Mouse (Mus musculus) cerebellum, postnatal 4 days (tissue): ENCODE data around the gene Alg14.

Experiments
- DNase-seq, 2 experiments: peaks; one replicate each; pipeline ENCODE4 v3.0.0; 2022; ENCODE audit warnings: low spot score in 2 of 2, mixed read lengths in 1 of 2

Gene Alg14

GRCm38 (mm10) chr3:121403449-121403848, 111.9 kb downstream of the Alg14 start:
- DNase-seq = no peak

GRCm38 (mm10) chr3:121405101-121405500, 113.5 kb downstream of the Alg14 start:
- no peak for DNase-seq

- no peak for DNase-seq
These were observed 115.8 kb downstream of the Alg14 start for GRCm38 (mm10) chr3:121407417-121407816.

- no peak for DNase-seq
These were observed 116.8 kb downstream of the Alg14 start for GRCm38 (mm10) chr3:121408386-121408785.

GRCm38 (mm10) chr3:121411450-121411849, 119.9 kb downstream of the Alg14 start:
- DNase-seq = no peak
